Mouse (Mus musculus) embryonic facial prominence, embryonic 13.5 days (tissue): ENCODE data around the gene Kif27. TPM values are rescaled to one million over a fixed set of nuclear protein-coding genes. Genes with fewer than 3 reads are reported as not detected.
A peak's percentile ranks its signal among the peaks of the same experiment; 100 is the strongest.

Experiments used
- ATAC-seq: fragments of 200-750 bp; cut with Nextera tagmentation; 2 replicates; pipeline ENCODE4 v1.8.0; 2017; ENCODE audit warnings: low read depth; ENCODE audit not compliant: insufficient number of reproducible peaks, insufficient read depth, low FRiP score, low TSS enrichment
- H3K27ac ChIP-seq: fragments of 300-500 bp; sonication (generic); 2 replicates; pipeline ENCODE4 v1.5.1; 2015; ENCODE audit warnings: moderate library complexity, mild to moderate bottlenecking, inconsistent platforms
- H3K27me3 ChIP-seq: fragments of 300-500 bp; sonication (generic); 2 replicates; pipeline ENCODE4 v1.6.1; 2015; ENCODE audit warnings: mild to moderate bottlenecking, inconsistent platforms
- H3K36me3 ChIP-seq: fragments of 300-500 bp; sonication (generic); 2 replicates; pipeline ENCODE4 v1.6.1; 2015; ENCODE audit warnings: mild to moderate bottlenecking, inconsistent platforms
- H3K4me1 ChIP-seq: fragments of 300-500 bp; sonication (generic); 2 replicates; pipeline ENCODE4 v1.6.1; 2015; ENCODE audit warnings: inconsistent platforms
- H3K4me2 ChIP-seq: fragments of 300-500 bp; sonication (generic); 2 replicates; pipeline ENCODE4 v1.6.1; 2015; ENCODE audit warnings: moderate library complexity, mild to moderate bottlenecking, inconsistent platforms
- H3K4me3 ChIP-seq: fragments of 300-500 bp; sonication (generic); 2 replicates; pipeline ENCODE4 v1.5.1; 2015; ENCODE audit warnings: mild to moderate bottlenecking, inconsistent platforms
- H3K9ac ChIP-seq: fragments of 300-500 bp; sonication (generic); 2 replicates; pipeline ENCODE4 v1.6.1; 2015; ENCODE audit warnings: mild to moderate bottlenecking, inconsistent platforms
- H3K9me3 ChIP-seq: fragments of 300-500 bp; sonication (generic); 2 replicates; pipeline ENCODE4 v1.6.1; 2016; ENCODE audit warnings: inconsistent platforms
- WGBS: fragments of 180-500 bp; shearing (Covaris S2); methylation state at CpG from one replicate; pipeline ENCODE4 v1.1.7; 2015; ENCODE audit warnings: mixed read lengths; 5-methylcytosine and 5-hydroxymethylcytosine counted together
- microRNA counts: library from miRNA; unstranded; fragments of <30 nt; microRNA quantifications from one replicate; lab custom pipeline; 2016
- microRNA-seq: library from miRNA; unstranded; fragments of <30 nt; microRNA quantifications from one replicate; pipeline ENCODE4, GENCODE M21; 2016
- polyA plus RNA-seq: library from polyadenylated mRNA; unstranded; fragments of >200 nt; fragmentation: Nextera tagmentation; extraction: Ambion mirVana; gene quantifications from 2 replicates; pipeline ENCODE4 v1.2.1, GENCODE M21; 2015

Gene Kif27
- polyA plus RNA-seq, 1 experiment from 2014 or later = 0.98 TPM

- H3K4me2 ChIP-seq = peak overlapping the region; percentile 75
- peak overlapping the region; percentile 84 for H3K9ac ChIP-seq
- H3K4me3 ChIP-seq = peak overlapping the region; percentile 88
- H3K36me3 ChIP-seq = no peaks in the 10 kb centered on the region
- no peaks in the 10 kb centered on the region for H3K9me3 ChIP-seq
- H3K4me1 ChIP-seq = peaks cover 14% of the 10 kb centered on the region
- ATAC-seq = no peak
- WGBS = 24% methylated on average over 9 of the region's 9 CpGs
- H3K27me3 ChIP-seq = peaks cover 19% of the 10 kb centered on the region
- H3K27ac ChIP-seq = no peak overlapping the region
Measured at GRCm38 (mm10) chr13:58275076-58275475, 83.8 kb downstream of the Kif27 start.

DNA sequence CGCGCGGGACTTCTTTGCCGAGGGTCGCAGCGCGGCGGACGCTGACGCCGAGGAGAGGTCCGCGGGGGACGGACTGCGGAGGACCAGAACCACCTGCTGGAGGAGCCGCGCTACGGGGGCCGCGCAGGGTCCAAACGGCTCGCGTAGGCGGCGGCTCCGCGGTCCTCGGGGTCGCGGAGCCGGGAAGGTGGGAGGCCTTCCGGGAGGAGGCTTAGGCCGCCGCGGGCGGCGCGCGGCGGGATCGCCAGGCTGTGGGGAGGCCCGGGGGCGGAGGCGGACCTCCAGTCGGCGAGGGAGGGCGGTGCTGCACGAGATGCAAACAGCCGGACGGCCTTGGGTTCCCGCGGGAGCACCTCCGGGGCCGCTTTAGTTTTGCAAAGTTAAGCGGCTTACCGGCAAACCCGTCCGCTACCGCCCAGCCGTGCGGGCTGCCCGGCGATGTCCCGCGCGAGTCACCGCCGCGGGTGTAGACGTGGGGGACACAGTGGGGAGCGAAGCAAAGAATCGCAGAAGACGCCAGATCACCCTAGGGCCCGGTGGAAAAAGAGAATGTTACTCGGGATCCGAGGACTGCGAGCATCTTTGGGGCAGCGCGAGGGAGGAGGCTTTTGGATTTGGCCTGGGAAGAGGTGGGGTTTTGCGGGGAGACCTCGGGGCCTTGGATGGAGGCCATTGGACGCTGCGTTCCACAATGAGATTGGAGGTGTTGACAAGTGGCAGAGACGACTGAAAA, 84.5 kb downstream of the Kif27 start:
- H3K9me3 ChIP-seq = no peaks in the 10 kb centered on the region
- ATAC-seq = peak; percentile 70
- peak overlapping the region; percentile 78 for H3K27ac ChIP-seq
- peak overlapping the region; percentile 88 for H3K4me3 ChIP-seq
- peak overlapping the region; percentile 75 for H3K4me2 ChIP-seq
- H3K36me3 ChIP-seq = no peaks in the 10 kb centered on the region
- WGBS = under 1% methylated on average over 84 of the region's 84 CpGs
- peaks cover 19% of the 10 kb centered on the region for H3K27me3 ChIP-seq
- H3K4me1 ChIP-seq = peaks cover 14% of the 10 kb centered on the region
- H3K9ac ChIP-seq = peak overlapping the region; percentile 84

DNA sequence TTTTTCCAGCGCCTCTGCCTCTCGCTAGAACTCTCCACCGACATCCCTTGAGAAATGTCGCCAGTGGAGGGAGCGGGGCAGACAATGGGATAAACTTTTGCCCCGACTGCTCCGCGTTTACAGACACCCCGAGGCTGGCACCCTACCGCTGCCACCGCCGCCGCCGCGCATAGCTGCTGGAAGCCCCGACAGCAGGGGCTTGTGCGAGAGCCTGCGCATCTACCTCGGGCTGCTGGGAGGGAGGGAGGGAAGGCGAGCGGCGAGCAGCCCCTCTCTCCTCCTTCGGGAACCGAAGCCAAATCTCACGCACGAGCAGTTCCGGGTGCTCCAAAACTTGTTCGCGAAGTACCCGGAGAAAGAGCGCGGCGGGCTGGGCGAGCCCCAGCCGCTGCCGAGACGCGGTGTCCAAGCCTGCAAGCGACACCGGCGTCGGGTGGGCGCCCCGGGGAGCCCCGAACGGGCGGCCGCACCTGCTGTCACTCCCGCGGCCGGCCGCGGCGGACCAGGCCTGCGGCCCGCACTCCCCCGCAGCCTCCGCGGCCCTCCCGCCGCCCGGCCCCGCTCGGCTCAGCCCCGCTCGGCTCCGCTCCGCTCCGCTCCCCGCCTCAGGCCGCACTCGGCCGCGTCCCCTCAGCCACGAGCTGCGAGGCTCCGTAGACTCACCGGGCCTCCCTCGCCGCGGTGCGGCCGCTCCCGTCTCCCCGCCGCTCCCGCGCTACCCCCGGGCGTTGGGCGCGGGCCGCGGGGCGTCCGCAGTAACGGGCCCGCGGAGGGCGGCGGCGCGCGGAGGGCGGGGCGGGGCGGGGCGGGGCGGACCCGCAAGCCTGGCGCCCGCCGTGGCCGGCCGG, 85.3 kb downstream of the Kif27 start:
- H3K27ac ChIP-seq = peak overlapping the region; percentile 78
- H3K9me3 ChIP-seq = no peaks in the 10 kb centered on the region
- no peaks in the 10 kb centered on the region for H3K36me3 ChIP-seq
- H3K4me3 ChIP-seq = peak overlapping the region; percentile 88
- H3K9ac ChIP-seq = peak overlapping the region; percentile 84
- peaks cover 19% of the 10 kb centered on the region for H3K27me3 ChIP-seq
- ATAC-seq = peak; percentile 45
- H3K4me1 ChIP-seq = peaks cover 14% of the 10 kb centered on the region
- WGBS = under 1% methylated on average over 106 of the region's 115 CpGs
- H3K4me2 ChIP-seq = peak overlapping the region; percentile 75

- H3K27me3 ChIP-seq = no peaks in the 10 kb centered on the region
- ATAC-seq = no peak
Measured at GRCm38 (mm10) chr13:58266864-58267263, 92.1 kb downstream of the Kif27 start.

DNA sequence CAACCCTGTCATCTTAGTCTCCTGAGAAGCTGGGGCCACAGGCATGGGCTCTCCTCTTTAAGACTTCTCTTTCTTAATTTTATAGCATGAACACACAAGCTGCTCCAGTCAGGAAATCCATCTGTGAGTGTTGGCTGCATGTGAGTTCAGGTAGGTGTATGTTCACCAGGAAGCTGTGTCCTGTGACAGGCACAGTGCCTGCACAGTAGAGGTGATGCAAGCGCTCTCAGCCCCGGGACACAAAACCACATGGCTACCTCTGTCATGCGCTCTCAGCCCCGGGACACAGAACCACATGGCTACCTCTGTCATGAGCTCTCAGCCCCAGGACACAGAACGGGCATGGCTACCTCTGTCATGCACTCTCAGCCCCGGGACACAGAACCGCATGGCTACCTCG, 95.4 kb downstream of the Kif27 start:
- Histone ChIP-seq H3K4me2 (no peak overlapping the region), H3K27me3 (no peaks in the 10 kb centered on the region), H3K9me3 (no peaks in the 10 kb centered on the region), H3K27ac (no peak overlapping the region), H3K4me3 (no peak overlapping the region), H3K36me3 (peaks cover 17% of the 10 kb centered on the region; the same call in 1 of the 2 replicates), H3K9ac (no peak overlapping the region), H3K4me1 (no peaks in the 10 kb centered on the region)
- WGBS = 79% methylated on average over 8 of the region's 8 CpGs
- ATAC-seq = no peak

More at GRCm38 (mm10) chr13:58266864-58267263, 92.1 kb downstream of the Kif27 start:
- Histone ChIP-seq H3K4me2 (no peak overlapping the region), H3K36me3 (peaks cover 9% of the 10 kb centered on the region; the same call in 1 of the 2 replicates), H3K9ac (no peak overlapping the region), H3K4me1 (no peaks in the 10 kb centered on the region), H3K27ac (no peak overlapping the region), H3K9me3 (no peaks in the 10 kb centered on the region), H3K4me3 (no peak overlapping the region)
- 77% methylated on average over 3 of the region's 3 CpGs for WGBS

DNA sequence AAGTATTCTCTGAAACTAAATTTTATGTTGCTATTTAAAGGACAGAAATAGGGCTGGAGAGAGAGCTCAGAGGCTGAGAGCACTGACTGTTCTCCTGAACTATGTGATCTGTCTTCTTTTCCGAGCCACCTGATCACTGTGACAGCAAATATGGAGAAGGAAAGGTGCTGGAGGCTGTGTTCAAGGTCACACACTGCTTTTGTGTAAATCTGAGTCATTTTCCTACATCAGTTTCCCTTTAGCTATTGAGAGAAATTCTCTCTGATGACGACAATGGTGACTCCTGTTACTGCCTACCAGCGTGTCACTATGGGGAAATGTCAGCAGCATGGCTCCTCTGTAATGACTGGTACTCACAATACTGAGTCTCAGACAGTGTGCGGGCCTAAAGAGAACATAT, 97.2 kb downstream of the Kif27 start:
- Histone ChIP-seq H3K4me3 (no peak overlapping the region), H3K36me3 (peaks cover 23% of the 10 kb centered on the region), H3K9me3 (no peaks in the 10 kb centered on the region), H3K27me3 (no peaks in the 10 kb centered on the region), H3K9ac (no peak overlapping the region), H3K27ac (no peak overlapping the region), H3K4me1 (no peaks in the 10 kb centered on the region), H3K4me2 (no peak overlapping the region)
- 80% methylated on average over 4 of the region's 4 CpGs for WGBS
- ATAC-seq = no peak

- no peak overlapping the region for H3K4me3 ChIP-seq
- H3K36me3 ChIP-seq = peaks cover 33% of the 10 kb centered on the region
- WGBS = 85% methylated on average over 1 of the region's 1 CpGs
- H3K4me1 ChIP-seq = no peaks in the 10 kb centered on the region
- H3K4me2 ChIP-seq = no peak overlapping the region
- no peaks in the 10 kb centered on the region for H3K27me3 ChIP-seq
- no peak overlapping the region for H3K27ac ChIP-seq
- H3K9ac ChIP-seq = no peak overlapping the region
- ATAC-seq = no peak
- H3K9me3 ChIP-seq = no peaks in the 10 kb centered on the region
Measured at GRCm38 (mm10) chr13:58253268-58253667, 105.7 kb downstream of the Kif27 start.

- Histone ChIP-seq H3K9me3 (no peaks in the 10 kb centered on the region), H3K27ac (no peak overlapping the region), H3K4me2 (no peak overlapping the region), H3K27me3 (no peaks in the 10 kb centered on the region), H3K4me3 (no peak overlapping the region), H3K4me1 (no peaks in the 10 kb centered on the region), H3K9ac (no peak overlapping the region), H3K36me3 (peaks cover 20% of the 10 kb centered on the region)
- ATAC-seq = no peak
- 89% methylated on average over 5 of the region's 5 CpGs for whole genome bisulfite sequencing
Measured at GRCm38 (mm10) chr13:58248957-58249356, 110.0 kb downstream of the Kif27 start.

MicroRNAs within 50 kb of the gene (microRNA counts, 519-probe panel; counts per million panel counts)
- microRNA mmu-miR-7a (lab: Ali Mortazavi, UCI) = 1,846 counts per million, percentile 49 among the panel's probes with 10 or more counts

Small RNA genes lying within 50 kb of the gene (microRNA-seq; reads per million reads assigned to microRNA genes)
- gene Mir6369 (not detected), gene Mir7-1 (71.9 reads per million, percentile 49 among the genes with 10 or more reads in this experiment)

Other genes with a start within 250 kb of the Kif27 start
- 2.5 and 3.5 TPM in 2 replicates for gene Klhl3, start 245.5 kb downstream of the Kif27 start, polyA plus RNA-seq
- gene Hnrnpa0, start 230.6 kb downstream of the Kif27 start, polyA plus RNA-seq = 58.5 and 64.2 TPM in 2 replicates
- 43.8 and 46.3 TPM in 2 replicates for gene Idnk, start 201.5 kb downstream of the Kif27 start, polyA plus RNA-seq
- gene Ubqln1, start 143.5 kb downstream of the Kif27 start, polyA plus RNA-seq = 98.7 and 98.8 TPM in 2 replicates
- gene Gkap1, start 83.4 kb downstream of the Kif27 start, polyA plus RNA-seq = 24.2 and 26.3 TPM in 2 replicates
- 25.6 and 26.3 TPM in 2 replicates for gene 2210016F16Rik, start 26.1 kb upstream of the Kif27 start, polyA plus RNA-seq
- 24.7 and 25.9 TPM in 2 replicates for gene Rmi1, start 43.1 kb upstream of the Kif27 start, polyA plus RNA-seq
- gene Hnrnpk, start 44.2 kb upstream of the Kif27 start, polyA plus RNA-seq = 1,653 and 1,754 TPM in 2 replicates